Mouse (Mus musculus) G1E (cell line): ENCODE data around the gene Sorbs1. TPM values are rescaled to one million over a fixed set of nuclear protein-coding genes. Genes with fewer than 3 reads are reported as not detected.
A peak's percentile ranks its signal among the peaks of the same experiment; 100 is the strongest.
"Not testable (repeated sequence)": the region's sequence is repeated elsewhere in the genome, so short reads cannot be mapped to it uniquely, and the experiment has no call there.

ENCODE experiments used
- ATAC-seq: 2 replicates; pipeline ENCODE4 v1.8.0; 2016; ENCODE audit warnings: mild to moderate bottlenecking; ENCODE audit not compliant: insufficient number of reproducible peaks, poor library complexity, low FRiP score, severe bottlenecking; ENCODE audit errors: extremely low read depth
- DNase-seq: peaks from one replicate; pipeline ENCODE4 v3.0.0; 2012; ENCODE audit warnings: low spot score
- H3K27me3 ChIP-seq: 2 replicates; pipeline ENCODE4 v1.6.1; 2012; ENCODE audit warnings: mild to moderate bottlenecking, low read length, inconsistent platforms; ENCODE audit not compliant: insufficient read depth
- H3K36me3 ChIP-seq: replicated peaks from 2 replicates; pipeline ENCODE3; 2012; ENCODE audit warnings: mild to moderate bottlenecking, inconsistent platforms
- H3K4me1 ChIP-seq: 2 replicates; pipeline ENCODE4 v1.6.1; 2012; ENCODE audit warnings: low read depth, low read length, inconsistent platforms, mixed read lengths; ENCODE audit not compliant: insufficient read depth
- H3K4me3 ChIP-seq: 2 replicates; pipeline ENCODE4 v1.5.1; 2012; ENCODE audit warnings: low read depth, mild to moderate bottlenecking, inconsistent platforms, low read length, moderate library complexity, mixed read lengths
- H3K9me3 ChIP-seq: replicated peaks from 2 replicates; pipeline ENCODE4 v1.6.1; 2012; ENCODE audit warnings: inconsistent platforms
- CTCF ChIP-seq: IDR thresholded peaks from 2 replicates; pipeline ENCODE4 v1.5.1; 2012; ENCODE audit warnings: low read depth, low read length, inconsistent platforms, mixed read lengths
- GATA1 ChIP-seq: IDR thresholded peaks from 2 replicates; pipeline ENCODE4 v1.6.1; 2012; ENCODE audit warnings: borderline replicate concordance, low read length, inconsistent platforms, mixed read lengths
- GATA2 ChIP-seq: IDR thresholded peaks from 2 replicates; pipeline ENCODE4 v1.6.1; 2012; ENCODE audit warnings: low read depth, low read length, inconsistent platforms, borderline replicate concordance
- POLR2AphosphoS5 ChIP-seq: IDR thresholded peaks from 2 replicates; pipeline ENCODE4 v1.6.1; 2012; ENCODE audit warnings: low read depth, low read length, inconsistent platforms; ENCODE audit not compliant: insufficient replicate concordance
- TAL1 ChIP-seq: conservative IDR thresholded peaks from 2 replicates; pipeline ENCODE4 v1.6.1; 2012; ENCODE audit warnings: low read depth, low read length, inconsistent platforms, mixed read lengths
- polyA plus RNA-seq: library from polyadenylated mRNA; stranded (reverse); fragments of >175 nt; gene quantifications from 2 replicates; pipeline ENCODE4 v1.2.3, GENCODE M21; 2012
- total RNA-seq, 2 experiments: library from RNA; stranded (forward) in 1 of 2; stranded (reverse) in 1 of 2; fragments of 200-1000 nt in 1 of 2; fragments of >200 nt in 1 of 2; fragmentation: Nextera tagmentation in 1 of 2; gene quantifications; 2 replicates each; pipeline ENCODE4 v1.2.3; 2014 to 2017

Gene Sorbs1
- total RNA-seq (2014; fragmentation: Nextera tagmentation) (50.6 and 64.2 TPM in 2 replicates), total RNA-seq (2017) (12.6 and 19.2 TPM in 2 replicates), polyA plus RNA-seq (7.4 and 9.2 TPM in 2 replicates)

DNA sequence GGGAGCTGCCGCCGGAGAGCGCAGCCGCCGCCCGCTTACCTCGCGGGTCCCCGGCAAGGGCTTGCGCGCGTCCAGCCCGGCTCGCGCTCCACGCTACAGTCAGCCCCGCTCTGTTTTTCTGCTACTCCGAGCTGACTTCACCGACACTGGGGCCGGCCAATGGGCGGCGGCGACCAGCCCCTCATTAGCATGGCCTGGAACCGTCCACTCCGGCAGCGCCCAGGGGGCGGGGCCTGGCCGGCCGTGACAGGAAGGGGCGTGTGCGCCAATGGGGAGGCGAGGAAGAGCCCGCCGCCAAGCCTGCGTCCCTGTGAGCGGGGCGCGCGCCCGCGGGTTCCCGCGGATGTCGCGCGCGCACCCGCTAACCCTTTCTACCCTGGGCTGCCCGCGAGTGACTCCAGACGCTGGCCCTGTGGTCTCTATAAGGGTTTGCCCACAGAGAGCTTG is at the start of gene Sorbs1:
Gene Sorbs1, minus strand, starts transcription at position 148 of the 447 bp plus-strand sequence.
- peaks cover 61% of the 10 kb centered on the region for H3K4me1 ChIP-seq
- H3K9me3 ChIP-seq, result no peaks in the 10 kb centered on the region
- ATAC-seq (peak; percentile 89), DNase-seq (peak; percentile 97)
- TF ChIP-seq GATA1 (no peak), CTCF (no peak), POLR2AphosphoS5 (no peak), GATA2 (no peak), TAL1 (no peak)
- H3K4me3 ChIP-seq, result peak within 1 kb of the TSS; percentile 83
- H3K27me3 ChIP-seq, result no peaks in the 10 kb centered on the region
- no peaks in the 10 kb centered on the region for H3K36me3 ChIP-seq

- ATAC-seq, H3K4me3 ChIP-seq, DNase-seq, H3K4me1 ChIP-seq, H3K9me3 ChIP-seq, H3K27me3 ChIP-seq: not testable (repeated sequence)
- H3K36me3 ChIP-seq, result peaks cover 69% of the 10 kb centered on the region
These were observed 47.9 kb upstream of the Sorbs1 start for GRCm38 (mm10) chr19:40561521-40561920.

- TF ChIP-seq GATA1 (no peak), POLR2AphosphoS5 (no peak), GATA2 (no peak), TAL1 (no peak)
- no peak overlapping the region for H3K4me3 ChIP-seq
- peaks cover 75% of the 10 kb centered on the region for H3K36me3 ChIP-seq
- DNase-seq (no peak), ATAC-seq (no peak)
- peaks cover 25% of the 10 kb centered on the region for H3K4me1 ChIP-seq
- peaks cover 3% of the 10 kb centered on the region; the same call in 1 of the 2 replicates for H3K9me3 ChIP-seq
- H3K27me3 ChIP-seq, result no peaks in the 10 kb centered on the region
These were observed 42.5 kb upstream of the Sorbs1 start for GRCm38 (mm10) chr19:40556029-40556428.

DNA sequence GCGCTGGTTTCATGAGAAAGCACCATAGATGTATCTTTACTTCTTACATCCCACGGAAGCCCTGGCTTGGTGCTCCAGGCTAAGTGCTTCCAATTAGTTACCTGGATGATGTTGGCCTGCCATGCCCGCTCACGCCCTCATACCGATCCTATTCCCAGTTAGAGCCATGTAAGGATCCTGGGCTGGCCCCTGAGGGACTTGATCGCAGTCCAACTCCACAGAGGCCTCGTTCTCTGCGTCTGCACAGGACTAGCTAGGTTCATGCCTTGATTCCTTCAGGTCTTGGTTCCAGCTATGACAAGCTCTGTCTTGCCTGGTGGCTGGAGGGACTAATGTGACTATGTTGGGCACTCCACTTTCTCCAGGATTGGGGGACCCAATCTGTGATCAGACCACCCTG is 41.6 kb upstream of the Sorbs1 start:
- peaks cover 3% of the 10 kb centered on the region; the same call in 1 of the 2 replicates for H3K9me3 ChIP-seq
- H3K4me3 ChIP-seq, result no peak overlapping the region
- TF ChIP-seq GATA2, result no peak
- no peak for TF ChIP-seq TAL1
- no peak for TF ChIP-seq CTCF
- TF ChIP-seq GATA1, result no peak
- TF ChIP-seq POLR2AphosphoS5, result no peak
- peaks cover 84% of the 10 kb centered on the region for H3K36me3 ChIP-seq
- no peak for ATAC-seq
- no peak for DNase-seq
- no peaks in the 10 kb centered on the region for H3K27me3 ChIP-seq
- peaks cover 25% of the 10 kb centered on the region for H3K4me1 ChIP-seq

GRCm38 (mm10) chr19:40554343-40554742 is 40.8 kb upstream of the Sorbs1 start:
- peaks cover 92% of the 10 kb centered on the region for H3K36me3 ChIP-seq
- peaks cover 25% of the 10 kb centered on the region for H3K4me1 ChIP-seq
- no peak for TF ChIP-seq GATA1
- no peaks in the 10 kb centered on the region for H3K27me3 ChIP-seq
- H3K4me3 ChIP-seq, result no peak overlapping the region
- no peak for ATAC-seq
- H3K9me3 ChIP-seq, result peaks cover 3% of the 10 kb centered on the region; the same call in 1 of the 2 replicates
- DNase-seq, result no peak

- peaks cover 97% of the 10 kb centered on the region for H3K36me3 ChIP-seq
These were observed 40.3 kb upstream of the Sorbs1 start for GRCm38 (mm10) chr19:40553849-40554248.

More at GRCm38 (mm10) chr19:40553849-40554248, 40.3 kb upstream of the Sorbs1 start:
- Histone ChIP-seq H3K9me3 (peaks cover 3% of the 10 kb centered on the region; the same call in 1 of the 2 replicates), H3K27me3 (no peaks in the 10 kb centered on the region), H3K4me1 (peaks cover 25% of the 10 kb centered on the region), H3K4me3 (no peak overlapping the region)
- DNase-seq, result no peak
- TF ChIP-seq CTCF, result no peak
- TF ChIP-seq GATA2, result no peak
- no peak for TF ChIP-seq GATA1
- no peak for TF ChIP-seq TAL1
- no peak for ATAC-seq
